ENCODE assay signal across 8 mouse cellular contexts in the genomic region with DNA sequence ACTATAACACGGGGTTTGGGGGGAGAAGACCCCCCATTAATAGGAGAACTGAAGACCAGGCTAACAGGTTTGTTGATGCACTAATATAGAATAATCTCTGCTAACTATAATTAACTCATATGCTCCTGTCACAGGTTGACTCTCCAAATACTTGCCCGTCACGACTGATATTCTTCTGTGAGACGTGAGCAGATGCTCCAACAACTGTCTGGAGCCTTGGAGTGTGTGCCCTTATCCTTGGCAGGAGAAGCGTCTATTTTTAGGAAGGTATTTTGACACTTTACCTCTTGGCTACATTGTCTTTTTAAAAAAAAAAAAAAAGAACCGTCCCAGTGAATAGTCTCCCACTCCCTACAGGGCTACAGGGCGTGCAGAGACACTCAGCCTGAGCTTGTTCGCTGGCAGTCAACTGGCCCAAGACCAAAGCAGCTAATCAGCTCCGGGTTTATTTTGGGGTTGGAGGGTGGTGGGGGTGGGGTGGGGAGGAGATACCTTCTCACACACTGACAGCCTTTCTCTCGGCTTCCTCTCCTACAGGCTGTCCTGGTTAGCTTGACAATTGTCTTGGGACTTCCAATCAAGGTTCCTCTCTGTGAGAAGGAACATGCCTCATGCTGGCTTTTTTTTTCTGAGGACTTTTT.
DNase-seq lines count a peak whose midpoint lies in the region; ATAC-seq lines count a peak whose summit lies in the region.

No protein-coding gene starts in this region.

- peak overlapping the region; percentile 22; the same call in 1 of the 2 replicates for H3K4me2 ChIP-seq in kidney, embryonic 16.5 days (replicated peaks; ENCODE audit: low read depth, low read length)
- H3K4me2 ChIP-seq in embryonic facial prominence, embryonic 15.5 days (replicated peaks): peak overlapping the region; percentile 32

- no peaks in the 10 kb centered on the region for H3K36me3 ChIP-seq in kidney, embryonic 16.5 days (ENCODE audit: insufficient read depth, low read length)
- no peaks in the 10 kb centered on the region for H3K36me3 ChIP-seq in embryonic facial prominence, embryonic 10.5 days (replicated peaks)
- no peaks in the 10 kb centered on the region for H3K36me3 ChIP-seq in embryonic facial prominence, embryonic 15.5 days

- no peak for DNase-seq in kidney, postnatal 25 days
- DNase-seq in embryonic facial prominence, embryonic 10.5 days (ENCODE audit: low spot score): peak; percentile 48
- DNase-seq in heart, postnatal 14 days: peak; percentile 28 to 61
- no peak for DNase-seq in adrenal gland, postnatal 36 days
- DNase-seq in kidney, adult 8-10 months: no peak
- no peak for DNase-seq in layer of hippocampus, adult 8-10 months (ENCODE audit: low spot score in 2 of 2)

- intact Hi-C loops in heart, postnatal 14 days (cut with DNase I): loop anchor here (5.0 kb wide), 1 partner anchor 101 kb away; a partner anchor contains a TSS

- no peak for ATAC-seq in kidney, embryonic 16.5 days (ENCODE audit: low FRiP score, low TSS enrichment)
- ATAC-seq in embryonic facial prominence, embryonic 15.5 days (ENCODE audit: insufficient number of reproducible peaks, low FRiP score, low TSS enrichment, low read depth): peak; percentile 63

- 42% methylated on average over 10 of the region's 10 CpGs for WGBS in kidney, embryonic 16.5 days
- 29% methylated on average over 10 of the region's 10 CpGs for WGBS in embryonic facial prominence, embryonic 10.5 days
- 17% methylated on average over 10 of the region's 10 CpGs for WGBS in embryonic facial prominence, embryonic 15.5 days

- H3K27me3 ChIP-seq in kidney, embryonic 16.5 days (ENCODE audit: insufficient read depth, low read length): no peaks in the 10 kb centered on the region
- no peaks in the 10 kb centered on the region for H3K27me3 ChIP-seq in embryonic facial prominence, embryonic 10.5 days (replicated peaks; ENCODE audit: low read depth, poor library complexity, severe bottlenecking)
- H3K27me3 ChIP-seq in embryonic facial prominence, embryonic 15.5 days: no peaks in the 10 kb centered on the region

- no peak overlapping the region for H3K9ac ChIP-seq in kidney, embryonic 16.5 days (replicated peaks; ENCODE audit: low read length)
- H3K9ac ChIP-seq in embryonic facial prominence, embryonic 15.5 days: no peak overlapping the region

- H3K4me1 ChIP-seq in kidney, embryonic 16.5 days (ENCODE audit: insufficient read depth, low read length): peaks cover 14% of the 10 kb centered on the region; the same call in 1 of the 2 replicates
- H3K4me1 ChIP-seq in embryonic facial prominence, embryonic 10.5 days: peaks cover 27% of the 10 kb centered on the region
- peaks cover 23% of the 10 kb centered on the region for H3K4me1 ChIP-seq in embryonic facial prominence, embryonic 15.5 days

- no peaks in the 10 kb centered on the region for H3K9me3 ChIP-seq in kidney, embryonic 16.5 days (ENCODE audit: low read length)
- no peaks in the 10 kb centered on the region for H3K9me3 ChIP-seq in embryonic facial prominence, embryonic 10.5 days
- no peaks in the 10 kb centered on the region for H3K9me3 ChIP-seq in embryonic facial prominence, embryonic 15.5 days (replicated peaks)

- H3K27ac ChIP-seq in kidney, embryonic 16.5 days (ENCODE audit: low read length): no peak overlapping the region
- peak overlapping the region; percentile 21; the same call in 1 of the 2 replicates for H3K27ac ChIP-seq in embryonic facial prominence, embryonic 10.5 days (replicated peaks)
- peak overlapping the region; percentile 35; the same call in 1 of the 2 replicates for H3K27ac ChIP-seq in embryonic facial prominence, embryonic 15.5 days (replicated peaks)

- no peak overlapping the region for H3K4me3 ChIP-seq in kidney, embryonic 16.5 days (ENCODE audit: low read length)
- peak overlapping the region; percentile 19; the same call in 1 of the 2 replicates for H3K4me3 ChIP-seq in embryonic facial prominence, embryonic 10.5 days
- H3K4me3 ChIP-seq in embryonic facial prominence, embryonic 15.5 days (replicated peaks): no peak overlapping the region

Comparison
In these comparisons a context has a peak if more than half of its experiments do, and no peak if none do; other contexts are left out.
1. DNase-seq: peak in embryonic facial prominence, embryonic 10.5 days (single experiment) and heart, postnatal 14 days (2 of 2); none in kidney, postnatal 25 days (0 of 2), adrenal gland, postnatal 36 days (0 of 2), kidney, adult 8-10 months (0 of 2) and layer of hippocampus, adult 8-10 months (0 of 2).